Mouse (Mus musculus) urinary bladder, postnatal 4 days (tissue): ENCODE results near the gene Fgfr2.

Experiments
- DNase-seq, 2 experiments: peaks; one replicate each; pipeline ENCODE4 v3.0.0; 2021 to 2022; ENCODE audit warnings: low spot score in 2 of 2

Fgfr2 gene

GRCm38 (mm10) chr7:132617021-132617564 lies 506.1 kb downstream of the Fgfr2 start:
- no peak for DNase-seq

DNA sequence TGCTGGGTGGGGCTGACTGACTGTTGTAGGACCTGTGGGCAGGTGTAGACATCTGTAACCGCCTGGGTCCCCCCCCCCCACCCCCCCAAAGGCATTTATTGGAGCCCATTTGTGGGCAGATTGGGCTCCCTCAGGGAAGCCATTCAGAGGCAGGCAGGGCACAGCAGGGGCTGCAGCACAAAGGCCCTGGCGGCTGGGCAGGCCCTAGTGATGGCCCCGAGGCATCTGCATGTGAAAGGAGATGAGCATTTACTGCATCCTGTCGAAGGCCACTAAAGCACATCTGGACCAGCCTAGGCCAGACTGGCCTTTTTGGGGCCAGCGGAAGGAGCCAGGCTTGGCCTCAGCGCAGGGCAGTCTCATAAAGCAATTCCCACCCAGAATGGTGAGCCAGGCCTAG lies 506.8 kb downstream of the Fgfr2 start:
- no peak for DNase-seq

DNA sequence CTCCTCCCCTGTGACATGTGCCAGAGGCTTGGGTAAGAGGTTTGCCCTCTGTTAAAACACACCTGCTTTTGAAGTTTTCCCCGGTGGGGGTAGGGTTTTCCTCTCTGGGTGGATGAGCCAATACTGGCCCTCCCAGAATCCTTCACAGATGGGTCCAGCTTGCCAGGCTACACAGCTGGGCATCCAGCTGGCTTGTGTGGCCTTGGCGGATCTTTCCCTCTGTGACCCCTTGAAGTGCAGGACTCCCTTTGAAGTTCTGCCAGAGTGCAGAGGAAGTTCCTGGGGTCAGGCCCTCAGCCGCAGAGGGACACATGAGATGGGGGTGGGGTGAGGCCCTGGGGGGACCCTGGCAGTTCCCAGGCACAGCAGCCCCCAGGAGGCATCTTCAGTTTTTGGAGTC lies 507.8 kb downstream of the Fgfr2 start:
- DNase-seq: no peak

DNA sequence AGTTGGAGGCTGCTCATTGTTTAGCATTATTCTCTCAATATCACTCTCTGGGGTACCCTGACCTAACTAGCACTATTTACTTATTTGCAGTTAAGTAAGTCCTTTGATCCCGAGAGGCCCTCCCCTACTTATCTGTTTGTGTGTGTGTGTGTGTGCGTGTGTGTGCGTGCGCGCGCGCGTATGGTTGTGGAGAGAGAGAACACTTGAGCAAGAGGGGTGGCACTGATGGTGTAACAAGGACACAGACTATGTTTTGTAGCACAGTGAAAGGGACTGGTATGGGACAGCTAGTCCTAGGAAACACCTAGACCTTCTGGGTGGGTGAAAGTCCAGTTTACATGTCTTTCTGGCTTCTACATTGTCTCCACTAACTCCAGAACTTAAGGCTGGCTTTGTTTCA lies 511.6 kb downstream of the Fgfr2 start:
- no peak for DNase-seq

DNA sequence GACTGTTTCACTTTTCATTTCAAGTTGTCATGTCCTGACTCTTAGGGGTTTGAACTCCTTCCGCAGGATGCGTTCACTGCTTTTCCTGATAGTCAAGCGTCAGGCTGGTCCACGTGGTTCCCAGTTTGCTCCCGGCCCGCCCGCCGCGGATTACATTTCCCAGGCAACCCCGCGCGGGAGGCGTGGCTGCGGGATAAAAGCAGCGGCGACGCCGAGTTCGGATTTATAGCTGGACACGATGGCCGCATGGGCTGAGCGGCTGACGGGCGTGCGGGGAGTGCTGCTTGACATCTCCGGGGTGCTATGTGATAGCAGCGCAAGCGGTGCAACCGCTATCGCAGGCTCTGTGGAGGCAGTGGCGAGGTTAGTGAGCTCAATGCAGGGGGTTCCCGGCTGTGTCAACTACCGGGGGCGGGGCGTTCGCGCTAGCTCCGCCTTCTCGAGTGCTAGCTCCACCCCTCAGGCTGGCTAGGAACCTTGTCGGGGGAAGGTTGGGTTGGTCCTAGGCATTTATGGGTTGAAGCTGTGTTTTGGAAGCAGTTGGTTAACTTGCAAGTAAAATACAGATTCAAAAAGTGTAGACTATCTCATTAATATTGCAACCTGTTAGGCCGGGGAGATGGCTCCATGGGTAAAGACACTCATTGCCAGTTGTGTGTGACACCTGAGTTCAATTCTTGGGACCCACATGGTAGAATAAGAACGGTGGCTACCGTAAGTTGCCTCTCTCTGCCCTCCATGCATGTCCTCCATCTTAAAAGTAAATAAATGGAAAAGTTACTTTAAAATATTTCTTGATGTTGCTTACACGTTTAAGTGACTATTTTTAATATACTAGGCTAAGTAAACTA lies 512.5 kb downstream of the Fgfr2 start, which contains the start of gene Lhpp:
Gene Lhpp, plus strand, starts transcription at position 171 of the 851 bp plus-strand sequence.
- DNase-seq: peak; percentile 77 to 84

- no peak for DNase-seq
These were observed 514.7 kb downstream of the Fgfr2 start for GRCm38 (mm10) chr7:132608316-132609020.

DNA sequence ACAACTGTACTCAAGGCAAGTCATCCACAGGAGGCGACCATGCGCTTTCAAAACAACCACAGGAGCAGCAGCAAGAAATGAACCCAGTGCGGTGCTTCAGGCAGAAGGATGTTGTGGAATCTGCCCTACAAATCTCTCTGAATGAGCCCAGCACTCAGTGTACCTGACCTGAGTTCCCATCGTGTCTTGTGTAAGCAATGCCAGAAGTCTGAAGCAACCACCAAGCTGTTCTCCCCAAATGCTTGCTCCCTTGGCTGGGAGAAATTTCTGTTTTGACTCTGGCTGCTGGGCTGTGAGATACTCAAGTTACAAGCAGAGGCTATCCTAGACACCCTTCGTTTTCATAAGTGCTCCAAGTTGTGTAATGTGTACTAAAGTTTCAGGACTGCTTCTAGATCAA lies 517.5 kb downstream of the Fgfr2 start:
- no peak for DNase-seq

- no peak for DNase-seq
These were observed 518.4 kb downstream of the Fgfr2 start for GRCm38 (mm10) chr7:132604720-132605119.

DNA sequence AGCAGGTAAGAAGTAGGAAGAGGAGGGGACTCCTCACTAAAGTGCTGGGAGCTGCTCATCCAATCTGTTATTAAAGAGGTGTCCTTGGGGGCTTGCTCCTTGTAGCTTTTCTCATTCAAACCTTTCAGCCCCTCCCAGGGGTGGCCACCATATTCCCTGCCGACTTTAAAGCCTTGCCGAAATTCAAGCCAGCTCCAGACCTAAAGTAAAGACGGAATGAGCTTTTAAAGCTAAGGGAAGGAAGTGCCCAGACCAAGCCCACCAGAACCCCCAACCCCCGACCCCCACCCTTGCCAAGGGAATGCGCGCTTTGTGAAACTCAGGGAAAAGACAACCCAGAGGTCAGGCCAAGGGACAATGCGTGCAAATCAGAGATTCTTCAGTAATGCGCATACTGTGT lies 522.2 kb downstream of the Fgfr2 start:
- DNase-seq: no peak

- no peak for DNase-seq
These were observed 523.1 kb downstream of the Fgfr2 start for GRCm38 (mm10) chr7:132600026-132600425.

GRCm38 (mm10) chr7:132599071-132599975 lies 523.8 kb downstream of the Fgfr2 start, which contains the start of gene Nkx1-2:
TSS of gene Nkx1-2 (minus strand) at chr7:132599637.
- DNase-seq: no peak

GRCm38 (mm10) chr7:132597251-132598041 lies 525.7 kb downstream of the Fgfr2 start:
- DNase-seq: no peak

DNA sequence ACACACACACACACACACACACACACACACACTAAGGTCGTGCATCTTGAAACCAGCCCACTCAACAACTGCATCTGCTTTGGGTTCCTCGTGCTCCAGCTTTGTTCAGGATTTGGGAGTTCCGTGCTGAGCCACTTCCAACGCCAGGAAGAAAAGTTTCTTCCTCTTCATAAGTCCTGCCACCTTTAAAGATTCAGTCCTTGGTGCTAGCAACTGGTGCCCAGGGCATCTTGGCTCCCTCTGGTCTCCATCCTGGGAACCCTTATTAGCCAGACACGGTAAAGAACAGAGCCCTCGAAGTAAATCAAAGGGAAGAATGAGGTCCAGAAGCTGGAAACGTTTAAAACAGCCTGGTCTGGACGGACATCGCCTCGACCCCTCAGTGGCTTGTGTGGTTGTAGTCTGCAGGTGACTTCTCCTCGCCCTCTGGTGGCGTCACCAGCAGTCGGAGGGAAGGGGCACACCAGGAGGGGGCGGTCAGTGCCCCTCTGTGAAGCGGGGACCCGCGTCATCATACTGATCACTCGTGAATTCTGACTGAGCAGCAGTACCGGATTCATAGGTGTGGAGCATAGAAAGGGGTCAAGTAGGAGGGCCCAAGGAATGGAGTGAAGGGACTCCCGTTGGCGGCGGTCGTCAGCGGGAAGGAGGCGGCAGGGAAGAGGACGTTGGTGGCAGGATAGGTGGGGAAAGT lies 526.4 kb downstream of the Fgfr2 start:
- DNase-seq: no peak

DNA sequence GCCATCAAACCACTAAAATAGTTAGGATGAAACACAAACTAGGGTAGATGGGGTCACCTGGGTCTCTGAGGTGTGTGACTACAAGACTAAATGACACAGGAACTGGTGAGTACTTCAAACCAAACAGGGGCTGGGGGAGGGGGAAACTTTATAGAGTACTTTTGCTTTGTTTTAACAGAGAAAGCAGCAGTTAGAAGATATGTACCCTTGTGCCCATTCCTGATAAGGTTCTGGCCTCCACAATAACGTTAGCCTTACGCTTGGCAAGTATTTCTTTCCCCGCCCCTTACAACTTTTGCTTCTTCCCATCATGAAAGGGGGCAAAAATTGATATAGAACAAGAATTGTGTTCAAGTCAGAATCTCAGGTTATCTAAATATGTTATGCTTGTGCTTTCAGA lies 527.4 kb downstream of the Fgfr2 start:
- no peak for DNase-seq

- no peak for DNase-seq
These were observed 528.8 kb downstream of the Fgfr2 start for GRCm38 (mm10) chr7:132594325-132594724.

GRCm38 (mm10) chr7:132593762-132594161 lies 529.4 kb downstream of the Fgfr2 start:
- DNase-seq: no peak

- no peak for DNase-seq
These were observed 533.5 kb downstream of the Fgfr2 start for GRCm38 (mm10) chr7:132589610-132590009.

DNA sequence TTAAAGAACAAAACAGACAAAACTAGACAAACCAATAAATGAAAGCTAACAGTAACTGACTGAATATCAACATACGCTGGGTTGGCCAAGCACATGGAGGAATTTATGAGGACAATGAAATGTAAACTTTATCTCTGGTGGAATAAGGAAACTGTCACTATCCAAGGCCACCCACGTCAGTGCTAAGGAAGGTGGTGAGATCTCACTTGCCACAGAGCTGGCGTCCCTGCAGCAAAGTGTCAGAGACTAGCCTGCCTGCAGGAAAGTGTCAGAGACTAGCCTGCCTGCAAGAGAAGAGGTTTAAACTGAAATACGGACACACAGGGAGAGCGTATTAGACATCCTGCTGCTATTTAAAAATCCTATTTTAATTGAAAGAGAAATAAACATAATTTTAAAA lies 536.0 kb downstream of the Fgfr2 start:
- DNase-seq: no peak

DNA sequence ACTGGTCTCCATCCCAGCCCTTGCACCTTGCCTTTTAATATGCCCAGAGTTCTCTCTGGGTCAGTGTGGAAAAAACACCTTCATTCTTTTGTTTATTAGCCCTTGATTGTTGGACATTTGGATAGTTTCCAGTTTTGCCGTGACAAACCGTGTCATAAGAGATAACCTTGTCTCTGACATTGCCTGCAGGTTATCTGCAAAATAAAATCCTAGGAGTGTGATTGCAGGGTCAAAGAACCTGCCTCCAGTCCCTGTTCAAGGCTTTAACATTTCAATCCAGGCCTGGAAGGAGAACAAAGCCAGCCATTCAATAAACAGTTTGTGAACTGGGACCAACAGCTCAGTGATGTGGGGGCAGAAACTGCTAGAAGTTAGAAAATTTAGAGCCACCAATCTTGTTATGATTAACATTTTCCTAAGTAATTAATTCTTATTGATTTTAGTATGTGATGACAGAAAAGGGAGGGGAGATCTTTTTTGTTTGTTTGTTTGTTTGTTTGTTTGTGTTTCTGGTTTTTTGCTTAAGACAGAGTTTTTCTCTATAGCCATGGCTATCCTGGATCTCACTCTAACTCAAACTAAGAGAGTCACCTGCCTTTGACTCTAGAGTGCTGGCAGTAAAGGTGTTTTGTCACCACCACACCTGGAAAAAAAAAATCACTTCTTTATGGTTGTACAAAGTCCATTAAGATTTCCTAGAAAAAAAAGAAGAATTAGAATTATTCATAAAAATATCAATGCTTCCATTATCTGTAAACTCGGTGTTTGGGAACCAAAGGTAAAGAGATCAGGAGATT lies 537.3 kb downstream of the Fgfr2 start:
- no peak for DNase-seq
